Mouse (Mus musculus) cerebellum, adult 2 months (tissue): ENCODE measurements around the gene Spata4. TPM values are rescaled to one million over a fixed set of nuclear protein-coding genes. Genes with fewer than 3 reads are reported as not detected.
"Not testable (repeated sequence)": the region's sequence is repeated elsewhere in the genome, so short reads cannot be mapped to it uniquely, and the experiment has no call there.

Experiments used
- DNase-seq, 2 experiments: peaks; one replicate each; pipeline ENCODE4 v3.0.0; 2021
- H3K27ac ChIP-seq: fragments of 200-500 bp; 2 replicates; pipeline ENCODE4 v1.5.1; 2012; ENCODE audit warnings: low read length, control low read depth, inconsistent platforms; ENCODE audit not compliant: insufficient read depth
- H3K27me3 ChIP-seq: fragments of 200-500 bp; 2 replicates; pipeline ENCODE4 v1.6.1; 2012; ENCODE audit warnings: inconsistent platforms, mild to moderate bottlenecking, low read length, moderate library complexity; ENCODE audit not compliant: control insufficient read depth, insufficient read depth
- H3K4me1 ChIP-seq: fragments of 200-500 bp; 2 replicates; pipeline ENCODE4 v1.6.1; 2011; ENCODE audit warnings: low read length; ENCODE audit not compliant: control insufficient read depth, insufficient read depth
- H3K4me3 ChIP-seq: fragments of 200-500 bp; replicated peaks from 2 replicates; pipeline ENCODE3; 2011; ENCODE audit warnings: mild to moderate bottlenecking, low read depth, low read length, control low read depth; ENCODE audit not compliant: insufficient read depth
- CTCF ChIP-seq: fragments of 200-500 bp; IDR thresholded peaks from 2 replicates; pipeline ENCODE4 v1.5.1; 2011; ENCODE audit warnings: low read depth, mild to moderate bottlenecking, control low read depth, low read length, moderate library complexity, borderline replicate concordance; ENCODE audit not compliant: insufficient read depth
- POLR2A ChIP-seq: fragments of 200-500 bp; IDR thresholded peaks from 2 replicates; pipeline ENCODE4 v1.6.1; 2011; ENCODE audit warnings: low read length, control low read depth, borderline replicate concordance; ENCODE audit not compliant: insufficient read depth
- WGBS: fragments of 180-500 bp; shearing (Covaris S2); methylation state at CpG from one replicate; pipeline ENCODE4 v1.1.7; 2018; 5-methylcytosine and 5-hydroxymethylcytosine counted together
- polyA plus RNA-seq: library from polyadenylated mRNA; depleted of rRNA; stranded (reverse); fragments of >200 nt; gene quantifications from 2 replicates; pipeline ENCODE4 v1.2.3, GENCODE M21; 2012

Spata4 gene
- polyA plus RNA-seq, 1 experiment = not detected

DNA sequence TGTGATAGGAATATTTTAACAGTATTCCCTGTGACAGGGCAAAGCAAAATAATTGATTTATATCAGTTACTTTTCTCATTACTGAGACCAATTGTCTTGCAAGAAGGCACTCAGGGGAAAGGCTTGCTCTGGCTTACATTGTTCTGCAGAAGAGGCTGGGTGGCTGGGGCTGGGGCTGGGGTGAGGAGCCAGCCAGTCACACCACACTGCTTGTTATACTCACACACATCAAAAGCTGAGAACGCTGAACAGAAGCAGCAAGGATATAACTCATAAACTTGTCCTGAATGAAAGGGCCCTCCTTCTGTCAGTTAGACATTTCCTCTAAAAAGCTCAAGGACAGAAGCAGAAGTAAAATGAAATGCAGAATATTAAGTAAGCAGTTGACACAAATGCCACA is 17.7 kb upstream of the Spata4 start:
- 60% methylated on average over 1 of the region's 1 CpGs for WGBS
- H3K4me1 ChIP-seq = no peaks in the 10 kb centered on the region

GRCm38 (mm10) chr8:54594634-54595033 is 5.9 kb upstream of the Spata4 start:
- no peak for TF ChIP-seq CTCF
- no peak for TF ChIP-seq POLR2A
- DNase-seq = no peak
- Histone ChIP-seq H3K27me3 (no peaks in the 10 kb centered on the region; the same call in 1 of the 2 replicates), H3K27ac (no peak overlapping the region), H3K4me1 (no peaks in the 10 kb centered on the region), H3K4me3 (no peak overlapping the region)
- WGBS = 81% methylated on average over 5 of the region's 5 CpGs

More for the DNA sequence above, 17.7 kb upstream of the Spata4 start:
- DNase-seq = no peak
- TF ChIP-seq CTCF = no peak
- no peak for TF ChIP-seq POLR2A
- H3K27me3 ChIP-seq = no peaks in the 10 kb centered on the region
- no peak overlapping the region for H3K4me3 ChIP-seq
- H3K27ac ChIP-seq = no peak overlapping the region

- Histone ChIP-seq H3K4me1 (no peaks in the 10 kb centered on the region), H3K27ac (no peak overlapping the region), H3K27me3 (no peaks in the 10 kb centered on the region), H3K4me3 (no peak overlapping the region)
- no peak for DNase-seq
- TF ChIP-seq CTCF (no peak), POLR2A (no peak)
- 26% methylated on average over 2 of the region's 2 CpGs for WGBS
These were observed 4.5 kb upstream of the Spata4 start for GRCm38 (mm10) chr8:54596051-54596450.

DNA sequence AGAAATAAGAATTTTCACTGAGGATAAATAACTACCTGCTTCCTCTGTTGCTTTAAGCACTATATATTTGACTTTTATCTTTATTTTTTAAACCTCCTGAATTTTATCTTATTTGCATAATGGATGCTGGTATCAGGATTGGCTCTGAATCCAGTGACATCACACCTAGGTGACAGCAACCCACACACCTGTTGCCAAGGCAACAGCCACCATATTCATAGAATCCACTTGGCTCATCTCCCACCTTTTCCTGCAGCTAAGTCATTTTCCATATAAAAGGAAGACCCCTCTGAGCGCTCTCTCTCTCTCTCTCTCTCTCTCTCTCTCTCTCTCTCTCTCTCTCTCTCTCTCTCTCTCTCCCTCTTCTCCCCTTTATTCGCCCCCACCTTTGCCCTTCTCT is 3.6 kb upstream of the Spata4 start:
- Histone ChIP-seq H3K27me3 (no peaks in the 10 kb centered on the region), H3K4me1 (no peaks in the 10 kb centered on the region), H3K27ac (no peak overlapping the region), H3K4me3 (no peak overlapping the region)
- 73% methylated on average over 2 of the region's 2 CpGs for WGBS
- no peak for DNase-seq
- TF ChIP-seq POLR2A (no peak), CTCF (no peak)

DNA sequence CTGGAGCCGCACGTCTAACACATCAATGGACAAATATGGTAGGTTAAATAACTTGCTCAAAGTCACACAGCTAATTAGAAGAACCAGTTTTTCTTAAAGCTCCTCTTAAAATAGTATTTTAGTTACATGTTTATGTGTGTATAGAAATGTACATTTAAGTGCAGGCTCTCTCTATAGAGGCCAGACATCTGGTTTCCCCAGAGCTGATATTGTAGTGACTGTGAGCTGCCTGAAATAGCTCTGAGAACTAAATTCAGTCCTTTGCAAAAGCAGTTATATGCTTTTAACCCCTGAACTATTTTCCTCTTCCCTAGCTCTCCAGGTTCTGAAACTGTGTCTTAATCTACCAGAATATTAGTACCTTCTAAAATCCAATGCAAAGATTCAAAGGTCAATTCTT is 3.2 kb upstream of the Spata4 start:
- Histone ChIP-seq H3K4me1 (no peaks in the 10 kb centered on the region), H3K27ac (no peak overlapping the region), H3K4me3 (no peak overlapping the region), H3K27me3 (no peaks in the 10 kb centered on the region)
- TF ChIP-seq POLR2A (no peak), CTCF (no peak)
- DNase-seq = no peak
- 93% methylated on average over 2 of the region's 2 CpGs for WGBS

DNA sequence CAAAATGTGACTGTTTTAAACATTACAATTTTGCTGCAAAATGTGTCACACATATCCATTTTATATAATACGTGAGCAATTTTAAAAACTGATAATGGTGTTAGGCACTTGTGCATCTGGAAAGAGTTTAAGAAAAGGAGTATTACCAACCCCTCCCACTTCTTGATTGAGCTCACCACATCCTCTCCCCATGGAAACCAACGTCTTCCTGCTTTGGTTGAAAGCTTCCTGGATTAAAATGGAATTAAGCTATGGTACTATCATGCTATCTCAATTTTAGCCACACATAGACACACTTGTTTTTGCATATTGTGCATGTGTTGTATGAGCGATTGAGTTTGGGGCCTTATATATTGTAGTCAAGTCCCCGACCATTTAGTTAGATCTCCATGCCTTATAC is 2.9 kb downstream of the Spata4 start:
- no peaks in the 10 kb centered on the region for H3K27me3 ChIP-seq
- no peak overlapping the region for H3K27ac ChIP-seq
- no peaks in the 10 kb centered on the region for H3K4me1 ChIP-seq
- H3K4me3 ChIP-seq = no peak overlapping the region
- no peak for TF ChIP-seq CTCF
- TF ChIP-seq POLR2A = no peak
- 88% methylated on average over 4 of the region's 4 CpGs for WGBS
- DNase-seq = no peak

DNA sequence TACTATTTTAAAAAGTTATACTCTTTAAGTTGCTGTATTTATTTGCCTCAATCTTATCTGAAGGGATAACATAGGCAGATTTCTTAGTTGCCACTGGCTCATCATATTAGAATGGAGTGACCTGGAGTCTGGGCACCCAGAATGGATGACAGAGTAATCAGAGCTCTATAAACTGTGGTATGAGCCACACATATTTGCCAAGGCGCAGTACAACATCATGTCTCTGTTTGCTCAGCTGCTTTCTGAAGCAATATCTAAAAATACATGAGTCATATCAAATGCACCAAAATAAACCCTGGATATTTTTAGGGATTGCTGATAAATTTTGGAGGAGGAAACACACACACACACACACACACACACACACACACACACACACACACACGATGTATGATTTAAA is 8.8 kb downstream of the Spata4 start:
- DNase-seq = no peak
- 87% methylated on average over 2 of the region's 2 CpGs for WGBS
- Histone ChIP-seq H3K4me3 (no peak overlapping the region), H3K27me3 (no peaks in the 10 kb centered on the region), H3K27ac (no peak overlapping the region), H3K4me1 (0 out of 2 replicates have a peak, but pooled peaks cover 2% of the 10 kb centered on the region)
- no peak for TF ChIP-seq POLR2A
- TF ChIP-seq CTCF = no peak

DNA sequence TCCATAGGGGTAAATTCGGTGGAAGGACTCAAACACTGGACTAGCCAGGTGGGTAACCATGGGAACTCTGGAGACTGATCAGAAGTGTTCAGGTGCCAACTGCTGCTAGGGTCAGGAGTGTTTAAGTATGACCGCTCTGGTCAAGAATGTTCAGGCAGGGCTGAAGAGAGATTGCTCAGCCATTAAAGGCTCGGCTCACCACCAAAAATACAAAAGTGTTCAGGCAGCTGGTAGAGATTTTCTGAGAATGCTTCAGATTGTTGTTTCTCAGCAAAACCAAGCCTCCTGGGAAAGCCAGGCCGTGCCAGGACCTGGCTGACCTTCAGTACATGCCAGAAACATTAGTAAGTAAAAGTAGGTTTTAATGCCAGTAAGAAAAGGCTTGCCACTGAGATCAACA is 9.7 kb downstream of the Spata4 start:
- no peak overlapping the region for H3K4me3 ChIP-seq
- TF ChIP-seq CTCF = no peak
- TF ChIP-seq POLR2A = no peak
- WGBS = 15% methylated on average over 4 of the region's 4 CpGs
- 0 out of 2 replicates have a peak, but pooled peaks cover 2% of the 10 kb centered on the region for H3K4me1 ChIP-seq
- no peak for DNase-seq
- no peak overlapping the region for H3K27ac ChIP-seq
- H3K27me3 ChIP-seq = no peaks in the 10 kb centered on the region

- not testable (repeated sequence) for H3K4me1 ChIP-seq, H3K27ac ChIP-seq, DNase-seq, H3K4me3 ChIP-seq, H3K27me3 ChIP-seq
- 90% methylated on average over 17 of the region's 17 CpGs for WGBS
These were observed 16.1 kb downstream of the Spata4 start for GRCm38 (mm10) chr8:54616710-54617109.
